Mouse (Mus musculus) kidney, postnatal 4 days (tissue): Measurements from ENCODE around the gene Mup11.
"Not testable (repeated sequence)": the region's sequence is repeated elsewhere in the genome, so short reads cannot be mapped to it uniquely, and the experiment has no call there.

Source experiments
- DNase-seq, 2 experiments: peaks; one replicate each; pipeline ENCODE4 v3.0.0; 2021; ENCODE audit warnings: mixed read lengths in 2 of 2

Gene Mup11

DNA sequence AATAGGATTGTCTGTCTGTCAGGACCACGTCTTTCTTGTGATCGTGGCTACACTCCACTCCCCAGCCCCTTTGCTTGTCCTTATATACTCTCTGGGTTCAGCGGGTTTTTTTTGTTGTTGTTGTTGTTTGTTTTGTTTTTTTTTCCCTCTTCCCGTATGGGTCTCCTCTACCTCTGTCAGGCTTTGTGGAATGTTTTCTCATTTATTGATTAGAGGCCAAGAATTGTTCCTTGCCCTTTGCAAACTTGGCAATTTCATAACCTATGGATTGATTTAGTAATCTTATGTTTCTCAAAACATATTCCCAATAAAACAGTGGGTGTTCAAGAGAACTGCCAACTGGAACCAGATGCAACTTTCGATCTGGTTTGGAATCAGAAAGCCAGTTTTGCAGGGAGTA lies at the start of gene Mup11:
Gene Mup11, minus strand, starts transcription at position 101 of the 400 bp plus-strand sequence.
- not testable (repeated sequence) for DNase-seq
